Comparison of ENCODE assay signal across 8 mouse cellular contexts in the genomic region with DNA sequence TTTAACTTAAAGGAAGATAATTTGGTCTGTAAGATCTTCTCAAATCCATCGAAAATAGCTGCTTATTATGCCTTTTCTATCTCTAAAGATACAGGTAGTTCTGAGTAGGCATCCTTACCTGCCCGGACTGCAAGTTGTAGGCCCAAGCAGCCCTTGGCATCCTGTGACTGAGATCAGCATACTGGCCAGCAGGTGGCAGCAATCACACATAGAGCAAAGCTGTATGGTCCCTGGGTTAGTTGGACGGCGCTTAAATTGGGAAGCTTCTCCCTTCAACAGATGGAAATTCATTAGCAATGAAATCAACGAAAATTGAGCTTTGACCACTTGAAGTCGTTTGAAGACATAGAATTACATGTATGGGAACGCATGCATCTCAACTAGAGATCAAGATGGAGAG.
DNase-seq lines count a peak whose midpoint lies in the region; ATAC-seq and TF ChIP-seq lines count a peak whose summit lies in the region.

No protein-coding gene starts in this region.

- peak; percentile 88 for DNase-seq in midbrain, embryonic 11.5 days (ENCODE audit: low spot score, missing footprints)
- peak; percentile 41 for DNase-seq in c-Kit-positive CD71-negative TER-119-negative erythroid progenitor cells, embryonic 14.5 days (ENCODE audit: low read depth)
- DNase-seq in kidney, adult 9 months: peak; percentile 85
- DNase-seq in limb, embryonic 14.5 days (ENCODE audit: low spot score): peak; percentile 63
- peak; percentile 36 for DNase-seq in retina, postnatal 7 days (ENCODE audit: low read depth, low spot score)
- peak; percentile 40 for DNase-seq in urinary bladder, adult 2 months (ENCODE audit: low spot score)

- H3K27me3 ChIP-seq in midbrain, embryonic 11.5 days (ENCODE audit: control insufficient read depth, insufficient read depth, low read length): no peaks in the 10 kb centered on the region
- H3K27me3 ChIP-seq in midbrain, embryonic 13.5 days: no peaks in the 10 kb centered on the region
- no peaks in the 10 kb centered on the region for H3K27me3 ChIP-seq in limb, embryonic 14.5 days (ENCODE audit: control insufficient read depth, insufficient read depth, low read length)

- H3K4me2 ChIP-seq in midbrain, embryonic 11.5 days: no peak overlapping the region
- no peak overlapping the region for H3K4me2 ChIP-seq in midbrain, embryonic 13.5 days (replicated peaks)
- no peak overlapping the region for H3K4me2 ChIP-seq in limb, embryonic 14.5 days (replicated peaks; ENCODE audit: low read depth, low read length, severe bottlenecking)

- no peaks in the 10 kb centered on the region for H3K36me3 ChIP-seq in midbrain, embryonic 11.5 days (ENCODE audit: control insufficient read depth, insufficient read depth, low read length)
- H3K36me3 ChIP-seq in midbrain, embryonic 13.5 days: no peaks in the 10 kb centered on the region
- H3K36me3 ChIP-seq in limb, embryonic 14.5 days (ENCODE audit: control insufficient read depth, insufficient read depth, low read length): no peaks in the 10 kb centered on the region

- H3K9me3 ChIP-seq in midbrain, embryonic 11.5 days (ENCODE audit: control insufficient read depth, low read length): no peaks in the 10 kb centered on the region
- no peaks in the 10 kb centered on the region for H3K9me3 ChIP-seq in midbrain, embryonic 13.5 days
- H3K9me3 ChIP-seq in limb, embryonic 14.5 days (ENCODE audit: control insufficient read depth, low read length): no peaks in the 10 kb centered on the region

- no peaks in the 10 kb centered on the region for H3K4me1 ChIP-seq in midbrain, embryonic 11.5 days (ENCODE audit: control insufficient read depth, insufficient read depth, low read length)
- no peaks in the 10 kb centered on the region for H3K4me1 ChIP-seq in midbrain, embryonic 13.5 days (replicated peaks)
- no peaks in the 10 kb centered on the region for H3K4me1 ChIP-seq in limb, embryonic 14.5 days (ENCODE audit: control insufficient read depth, insufficient read depth, low read length)

- TF ChIP-seq POLR2A in limb, embryonic 14.5 days (IDR thresholded peaks at IDR 0.05; ENCODE audit: borderline replicate concordance, extremely low read depth, insufficient read depth, insufficient read length): peak; percentile 26; the same call in 1 of the 2 replicates

- WGBS in midbrain, embryonic 11.5 days: 35% methylated on average over 7 of the region's 7 CpGs
- 24% methylated on average over 7 of the region's 7 CpGs for WGBS in midbrain, embryonic 13.5 days
- 21% methylated on average over 7 of the region's 7 CpGs for WGBS in limb, embryonic 14.5 days

- H3K27ac ChIP-seq in midbrain, embryonic 11.5 days (ENCODE audit: low read depth, low read length): no peak overlapping the region
- H3K27ac ChIP-seq in midbrain, embryonic 13.5 days: no peak overlapping the region
- no peak overlapping the region for H3K27ac ChIP-seq in limb, embryonic 14.5 days (replicated peaks; ENCODE audit: low read depth, low read length)

- no peak overlapping the region for H3K9ac ChIP-seq in midbrain, embryonic 11.5 days (ENCODE audit: low read length)
- no peak overlapping the region for H3K9ac ChIP-seq in midbrain, embryonic 13.5 days (replicated peaks)
- H3K9ac ChIP-seq in limb, embryonic 14.5 days (ENCODE audit: low read depth, low read length, severe bottlenecking): no peak overlapping the region

- H3K4me3 ChIP-seq in midbrain, embryonic 11.5 days (ENCODE audit: low read depth, low read length): no peak overlapping the region
- no peak overlapping the region for H3K4me3 ChIP-seq in midbrain, embryonic 13.5 days (replicated peaks)
- H3K4me3 ChIP-seq in limb, embryonic 14.5 days (replicated peaks; ENCODE audit: low read length): no peak overlapping the region

- ATAC-seq in midbrain, embryonic 11.5 days (ENCODE audit: low FRiP score): no peak
- ATAC-seq in midbrain, embryonic 13.5 days: no peak
- peak; percentile 94 for ATAC-seq in frontal cortex, adult (ENCODE audit: low TSS enrichment)
- ATAC-seq in limb, embryonic 14.5 days (ENCODE audit: low FRiP score, low read depth): no peak

Comparison
In these comparisons a context has a peak if more than half of its experiments do, and no peak if none do; other contexts are left out.
1. DNase-seq: peak in every context shown above with its lines; median percentile 88 in midbrain, embryonic 11.5 days; 85 in kidney, adult 9 months; 63 in limb, embryonic 14.5 days; 41 in c-Kit-positive CD71-negative TER-119-negative erythroid progenitor cells, embryonic 14.5 days; 40 in urinary bladder, adult 2 months; 36 in retina, postnatal 7 days.